Mouse (Mus musculus) forebrain, embryonic 16.5 days (tissue): Measurements from ENCODE around the gene Prkra. TPM values are rescaled to one million over a fixed set of nuclear protein-coding genes. Genes with fewer than 3 reads are reported as not detected.

Experiments used
- ATAC-seq: fragments of 200-750 bp; cut with Nextera tagmentation; 2 replicates; pipeline ENCODE4 v1.8.0; 2017; ENCODE audit warnings: mild to moderate bottlenecking, moderate library complexity
- H3K27ac ChIP-seq: fragments of 300-500 bp; sonication (generic); 2 replicates; pipeline ENCODE4 v1.5.1; 2014; ENCODE audit warnings: low read length, control low read depth
- H3K27me3 ChIP-seq: fragments of 300-500 bp; sonication (generic); replicated peaks from 2 replicates; pipeline ENCODE4 v1.6.1; 2014; ENCODE audit warnings: low read length; ENCODE audit not compliant: control insufficient read depth, insufficient read depth
- H3K36me3 ChIP-seq: fragments of 300-500 bp; sonication (generic); 2 replicates; pipeline ENCODE4 v1.6.1; 2014; ENCODE audit not compliant: control insufficient read depth, insufficient read depth
- H3K4me1 ChIP-seq: fragments of 300-500 bp; sonication (generic); replicated peaks from 2 replicates; pipeline ENCODE4 v1.6.1; 2014; ENCODE audit warnings: low read length; ENCODE audit not compliant: control insufficient read depth, insufficient read depth
- H3K4me2 ChIP-seq: fragments of 300-500 bp; sonication (generic); 2 replicates; pipeline ENCODE4 v1.6.1; 2014; ENCODE audit warnings: mild to moderate bottlenecking, low read length, control low read depth
- H3K4me3 ChIP-seq: fragments of 300-500 bp; sonication (generic); replicated peaks from 2 replicates; pipeline ENCODE4 v1.5.1; 2014; ENCODE audit warnings: mild to moderate bottlenecking, low read length, control low read depth
- H3K9ac ChIP-seq: fragments of 300-500 bp; sonication (generic); replicated peaks from 2 replicates; pipeline ENCODE4 v1.6.1; 2014; ENCODE audit warnings: low read depth, low read length, control low read depth
- H3K9me3 ChIP-seq: fragments of 300-500 bp; sonication (generic); 2 replicates; pipeline ENCODE4 v1.6.1; 2016; ENCODE audit warnings: low read length; ENCODE audit not compliant: control insufficient read depth
- WGBS: fragments of 180-500 bp; shearing (Covaris S2); extraction: QIAGEN DNeasy Blood & Tissue Kit; methylation state at CpG from one replicate; pipeline ENCODE4 v1.1.7; 2014; 5-methylcytosine and 5-hydroxymethylcytosine counted together
- polyA plus RNA-seq: library from polyadenylated mRNA; unstranded; fragments of >200 nt; fragmentation: Nextera tagmentation; extraction: Ambion mirVana; gene quantifications from 2 replicates; pipeline ENCODE4 v1.2.1, GENCODE M21; 2015

The Prkra gene
- polyA plus RNA-seq, 1 experiment from 2014 or later: 99.7 TPM

GRCm38 (mm10) chr2:76675949-76676348 lies 28.1 kb upstream of the Prkra start:
- Histone ChIP-seq H3K9me3 (no peaks in the 10 kb centered on the region), H3K4me1 (peaks cover 29% of the 10 kb centered on the region), H3K4me2 (peak overlapping the region; percentile 77), H3K27me3 (no peaks in the 10 kb centered on the region), H3K36me3 (no peaks in the 10 kb centered on the region), H3K9ac (peak overlapping the region; percentile 87), H3K4me3 (peak overlapping the region; percentile 88), H3K27ac (no peak overlapping the region)
- WGBS: 11% methylated on average over 4 of the region's 4 CpGs
- ATAC-seq: no peak

GRCm38 (mm10) chr2:76675451-76675850 lies 27.6 kb upstream of the Prkra start:
- under 1% methylated on average over 34 of the region's 44 CpGs for WGBS
- H3K9me3 ChIP-seq: no peaks in the 10 kb centered on the region
- no peaks in the 10 kb centered on the region for H3K36me3 ChIP-seq
- H3K4me2 ChIP-seq: peak overlapping the region; percentile 77
- H3K27ac ChIP-seq: peak overlapping the region; percentile 81
- peaks cover 29% of the 10 kb centered on the region for H3K4me1 ChIP-seq
- ATAC-seq: peak; percentile 45
- H3K9ac ChIP-seq: peak overlapping the region; percentile 87
- no peaks in the 10 kb centered on the region for H3K27me3 ChIP-seq
- H3K4me3 ChIP-seq: peak overlapping the region; percentile 88

DNA sequence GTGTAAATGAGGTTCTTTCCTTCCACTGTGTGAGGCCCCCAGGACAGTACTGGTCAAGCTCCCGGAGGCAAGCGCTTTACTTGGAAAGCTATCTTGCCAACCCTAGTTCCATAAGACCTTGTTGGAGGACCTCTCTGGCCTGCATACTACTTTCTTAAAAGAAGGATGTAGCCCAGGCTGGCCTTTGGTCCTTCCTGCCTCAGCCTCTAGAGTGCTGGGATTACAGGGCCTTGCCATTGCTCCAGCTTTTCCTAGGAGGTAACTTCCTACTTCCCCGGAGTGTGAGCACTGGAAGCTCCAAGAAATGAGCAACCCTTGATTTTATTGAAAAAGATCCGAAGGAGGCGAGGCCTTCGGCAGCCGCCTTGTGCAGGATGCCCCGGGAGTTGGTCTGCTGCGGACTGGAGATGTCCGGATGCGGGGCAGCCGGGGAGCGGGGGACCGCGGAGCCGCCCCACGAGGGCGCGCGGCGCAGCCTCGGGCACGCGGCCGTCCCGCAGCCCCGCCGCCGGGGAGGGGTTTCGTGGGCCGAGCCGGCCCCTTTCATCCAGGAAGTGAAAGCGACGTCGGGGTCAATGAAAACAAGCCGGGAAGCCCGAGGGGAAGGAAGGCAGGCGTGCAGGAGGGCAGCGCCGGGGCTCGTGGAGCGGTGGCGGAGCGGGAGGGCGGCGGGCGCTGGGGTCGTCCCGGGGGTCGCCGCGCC lies 27.1 kb upstream of the Prkra start, which contains the start of gene Plekha3:
TSS of gene Plekha3 (plus strand) at position 557 of the 703 bp plus-strand sequence.
- ATAC-seq: peak; percentile 70
- peaks cover 29% of the 10 kb centered on the region for H3K4me1 ChIP-seq
- WGBS: 5% methylated on average over 39 of the region's 52 CpGs

DNA sequence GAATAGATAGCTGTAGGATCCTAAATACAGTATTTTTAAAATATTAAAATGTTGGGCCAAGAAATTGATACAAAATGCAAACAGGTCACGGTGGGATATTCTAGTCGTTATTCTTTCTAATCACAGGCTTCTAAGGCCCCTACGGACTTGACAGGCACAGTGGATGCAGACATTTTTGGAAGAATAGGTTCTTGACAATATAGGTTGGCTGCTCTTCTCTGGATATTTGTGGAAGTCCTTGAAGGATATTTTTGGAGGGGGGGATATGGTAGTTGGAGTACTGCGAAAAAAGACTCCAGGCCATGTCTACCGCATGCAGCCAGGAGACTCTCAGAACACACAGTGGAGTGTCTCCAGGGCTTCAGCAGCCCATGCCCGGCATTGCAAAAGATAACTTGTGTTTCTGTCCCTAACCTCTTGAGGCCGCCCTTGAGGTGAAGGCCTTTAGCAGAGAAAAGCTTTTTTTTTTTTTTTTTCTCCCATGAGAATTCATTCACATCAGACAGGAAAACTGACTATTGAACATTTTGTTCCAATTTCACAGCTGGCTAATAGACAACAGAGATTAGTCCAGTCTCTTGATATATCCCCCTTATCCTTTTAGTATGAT lies 25.8 kb upstream of the Prkra start:
- H3K9ac ChIP-seq: no peak overlapping the region; the same call in 1 of the 2 replicates
- no peak for ATAC-seq
- peak overlapping the region; percentile 79 for H3K4me2 ChIP-seq
- H3K27ac ChIP-seq: no peak overlapping the region; the same call in 1 of the 2 replicates
- no peaks in the 10 kb centered on the region for H3K36me3 ChIP-seq
- peaks cover 29% of the 10 kb centered on the region for H3K4me1 ChIP-seq
- no peaks in the 10 kb centered on the region for H3K27me3 ChIP-seq
- no peaks in the 10 kb centered on the region for H3K9me3 ChIP-seq
- 43% methylated on average over 7 of the region's 7 CpGs for WGBS
- H3K4me3 ChIP-seq: peak overlapping the region; percentile 57

More for the DNA sequence above, 27.1 kb upstream of the Prkra start, which contains the start of gene Plekha3:
- no peaks in the 10 kb centered on the region for H3K27me3 ChIP-seq
- H3K4me3 ChIP-seq: peak within 1 kb of the TSS; percentile 88
- H3K9ac ChIP-seq: peak within 1 kb of the TSS; percentile 87
- peak within 1 kb of the TSS; percentile 81 for H3K27ac ChIP-seq
- H3K4me2 ChIP-seq: peak within 1 kb of the TSS; percentile 77
- no peaks in the 10 kb centered on the region for H3K9me3 ChIP-seq
- H3K36me3 ChIP-seq: no peaks in the 10 kb centered on the region

DNA sequence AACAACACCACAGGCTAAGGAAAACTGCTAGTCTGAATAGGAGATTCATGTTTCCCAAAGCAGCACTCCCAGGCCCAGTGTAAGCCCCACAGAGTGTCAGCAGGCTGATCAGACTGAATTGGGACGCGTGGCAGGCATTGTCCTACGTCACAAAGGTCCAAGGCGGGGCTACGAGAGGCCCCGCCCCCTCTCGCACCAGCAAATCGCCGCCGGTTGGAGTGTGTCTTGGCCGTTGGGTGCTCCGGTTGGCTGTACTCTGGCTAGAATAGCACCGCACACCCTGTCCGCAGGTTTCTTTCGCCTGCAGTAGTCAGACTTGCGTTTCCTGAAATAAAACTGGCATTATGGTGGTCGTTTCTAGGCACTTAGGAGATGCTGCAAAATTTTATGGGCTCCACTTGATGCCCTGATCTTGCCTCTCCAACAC lies 25.2 kb upstream of the Prkra start, which contains the start of gene Fkbp7:
TSS of gene Fkbp7 (minus strand) at position 151 of the 427 bp plus-strand sequence.
- peak within 1 kb of the TSS; percentile 79 for H3K4me2 ChIP-seq
- H3K27ac ChIP-seq: peak within 1 kb of the TSS; percentile 75
- no peaks in the 10 kb centered on the region for H3K27me3 ChIP-seq
- ATAC-seq: peak; percentile 92
- WGBS: 0% methylated on average over 17 of the region's 17 CpGs
- peak within 1 kb of the TSS; percentile 57 for H3K4me3 ChIP-seq
- H3K4me1 ChIP-seq: peaks cover 29% of the 10 kb centered on the region
- no peaks in the 10 kb centered on the region for H3K9me3 ChIP-seq
- H3K36me3 ChIP-seq: no peaks in the 10 kb centered on the region
- H3K9ac ChIP-seq: peak within 1 kb of the TSS; percentile 70

DNA sequence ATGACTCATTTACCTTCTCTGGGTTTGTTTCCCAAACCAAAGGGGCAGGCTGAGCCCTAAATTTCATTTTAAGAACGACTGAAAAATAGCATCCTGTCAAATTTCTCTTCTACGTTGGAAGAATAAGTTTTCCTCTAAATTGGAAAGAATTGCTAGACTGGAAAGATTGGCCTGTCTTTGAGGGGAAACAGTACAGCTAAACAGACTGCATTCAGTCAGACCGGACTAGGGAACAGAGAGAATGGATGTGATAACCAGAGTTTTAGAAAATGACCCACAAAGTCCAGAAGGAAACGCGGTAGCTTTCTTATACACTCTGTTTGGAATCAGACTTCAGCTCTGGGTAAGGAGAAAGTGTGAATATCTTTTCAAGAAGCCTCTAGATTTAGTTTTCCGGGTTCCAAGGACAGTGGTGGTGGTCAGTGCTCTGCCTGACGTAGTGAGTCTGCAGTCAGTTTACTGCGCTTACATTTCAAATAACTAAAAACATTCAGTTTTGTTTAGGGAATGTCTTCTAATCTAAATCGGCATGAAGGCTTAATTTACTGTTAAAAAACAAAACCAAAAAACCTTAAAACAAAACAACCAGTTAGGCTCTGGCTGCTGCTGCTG lies 24.4 kb upstream of the Prkra start:
- WGBS: 28% methylated on average over 9 of the region's 9 CpGs

GRCm38 (mm10) chr2:76671641-76672040 lies 23.8 kb upstream of the Prkra start:
- peak overlapping the region; percentile 79 for H3K4me2 ChIP-seq
- H3K4me3 ChIP-seq: peak overlapping the region; percentile 57
- H3K36me3 ChIP-seq: no peaks in the 10 kb centered on the region
- WGBS: 84% methylated on average over 6 of the region's 6 CpGs
- H3K9me3 ChIP-seq: no peaks in the 10 kb centered on the region
- no peak overlapping the region for H3K9ac ChIP-seq
- peaks cover 26% of the 10 kb centered on the region for H3K4me1 ChIP-seq
- no peak overlapping the region for H3K27ac ChIP-seq
- no peak for ATAC-seq
- H3K27me3 ChIP-seq: no peaks in the 10 kb centered on the region

More for the DNA sequence above, 24.4 kb upstream of the Prkra start:
- H3K9me3 ChIP-seq: no peaks in the 10 kb centered on the region
- H3K9ac ChIP-seq: peak overlapping the region; percentile 70
- H3K4me2 ChIP-seq: peak overlapping the region; percentile 79
- H3K36me3 ChIP-seq: no peaks in the 10 kb centered on the region
- H3K4me3 ChIP-seq: peak overlapping the region; percentile 57
- H3K27ac ChIP-seq: peak overlapping the region; percentile 75
- H3K27me3 ChIP-seq: no peaks in the 10 kb centered on the region
- no peak for ATAC-seq
- H3K4me1 ChIP-seq: peaks cover 29% of the 10 kb centered on the region

- Histone ChIP-seq H3K27me3 (no peaks in the 10 kb centered on the region), H3K4me2 (no peak overlapping the region), H3K27ac (no peak overlapping the region), H3K36me3 (peaks cover 11% of the 10 kb centered on the region), H3K9ac (no peak overlapping the region), H3K4me3 (no peak overlapping the region), H3K9me3 (no peaks in the 10 kb centered on the region), H3K4me1 (peaks cover 6% of the 10 kb centered on the region)
- 78% methylated on average over 5 of the region's 5 CpGs for WGBS
- no peak for ATAC-seq
Observed at GRCm38 (mm10) chr2:76667200-76667599, 19.4 kb upstream of the Prkra start.

GRCm38 (mm10) chr2:76665531-76665930 lies 17.7 kb upstream of the Prkra start:
- no peaks in the 10 kb centered on the region for H3K4me1 ChIP-seq
- no peak overlapping the region for H3K9ac ChIP-seq
- no peak overlapping the region for H3K4me3 ChIP-seq
- H3K27me3 ChIP-seq: no peaks in the 10 kb centered on the region
- no peak overlapping the region for H3K27ac ChIP-seq
- H3K4me2 ChIP-seq: no peak overlapping the region
- no peak for ATAC-seq
- no peaks in the 10 kb centered on the region for H3K9me3 ChIP-seq
- H3K36me3 ChIP-seq: peaks cover 11% of the 10 kb centered on the region
- WGBS: 97% methylated on average over 7 of the region's 7 CpGs
